Mouse (Mus musculus) limb, embryonic 12.5 days (tissue): Measurements from ENCODE around the gene Gm4952. TPM values are rescaled to one million over a fixed set of nuclear protein-coding genes. Genes with fewer than 3 reads are reported as not detected.
"Not testable (repeated sequence)": the region's sequence is repeated elsewhere in the genome, so short reads cannot be mapped to it uniquely, and the experiment has no call there.

ENCODE experiments used
- ATAC-seq: fragments of 200-750 bp; cut with Nextera tagmentation; 2 replicates; pipeline ENCODE4 v1.8.0; 2017; ENCODE audit warnings: low read depth, moderate TSS enrichment; ENCODE audit not compliant: insufficient number of reproducible peaks, insufficient read depth, low FRiP score, low TSS enrichment
- H3K27ac ChIP-seq: fragments of 300-500 bp; sonication (generic); 2 replicates; pipeline ENCODE4 v1.5.1; 2016; ENCODE audit warnings: mild to moderate bottlenecking, moderate library complexity
- H3K27me3 ChIP-seq: fragments of 300-500 bp; sonication (generic); 2 replicates; pipeline ENCODE4 v1.6.1; 2016; ENCODE audit warnings: mild to moderate bottlenecking, moderate library complexity
- H3K36me3 ChIP-seq: fragments of 300-500 bp; sonication (generic); 2 replicates; pipeline ENCODE4 v1.6.1; 2016; ENCODE audit warnings: mild to moderate bottlenecking, moderate library complexity
- H3K4me1 ChIP-seq: fragments of 300-500 bp; sonication (generic); replicated peaks from 2 replicates; pipeline ENCODE4 v1.6.1; 2016
- H3K4me2 ChIP-seq: fragments of 300-500 bp; sonication (generic); 2 replicates; pipeline ENCODE4 v1.6.1; 2016; ENCODE audit warnings: mild to moderate bottlenecking, moderate library complexity
- H3K4me3 ChIP-seq: fragments of 300-500 bp; sonication (generic); replicated peaks from 2 replicates; pipeline ENCODE4 v1.5.1; 2016; ENCODE audit warnings: mild to moderate bottlenecking
- H3K9ac ChIP-seq: fragments of 300-500 bp; sonication (generic); replicated peaks from 2 replicates; pipeline ENCODE4 v1.6.1; 2016; ENCODE audit warnings: mild to moderate bottlenecking, moderate library complexity
- H3K9me3 ChIP-seq: fragments of 300-500 bp; sonication (generic); 2 replicates; pipeline ENCODE4 v1.6.1; 2016; ENCODE audit warnings: mild to moderate bottlenecking, moderate library complexity
- WGBS: fragments of 180-500 bp; shearing (Covaris S2); methylation state at CpG from one replicate; pipeline ENCODE4 v1.1.7; 2016; 5-methylcytosine and 5-hydroxymethylcytosine counted together
- polyA plus RNA-seq: library from polyadenylated mRNA; unstranded; fragments of >200 nt; fragmentation: Nextera tagmentation; extraction: Ambion mirVana; gene quantifications from 2 replicates; pipeline ENCODE4 v1.2.1, GENCODE M21; 2016

The Gm4952 gene
- polyA plus RNA-seq, 1 experiment from 2014 or later, result not detected

GRCm38 (mm10) chr19:12600684-12601480, 1.1 kb downstream of the Gm4952 start:
- Histone ChIP-seq H3K36me3 (no peaks in the 10 kb centered on the region), H3K9ac (no peak overlapping the region), H3K4me2 (no peak overlapping the region), H3K4me3 (no peak overlapping the region), H3K27me3 (peaks cover 15% of the 10 kb centered on the region), H3K27ac (no peak overlapping the region), H3K4me1 (peaks cover 6% of the 10 kb centered on the region; the same call in 1 of the 2 replicates), H3K9me3 (no peaks in the 10 kb centered on the region)
- no peak for ATAC-seq
- WGBS, result 54% methylated on average over 2 of the region's 2 CpGs

- Histone ChIP-seq H3K4me1 (no peaks in the 10 kb centered on the region), H3K27ac (no peak overlapping the region), H3K36me3 (no peaks in the 10 kb centered on the region), H3K4me2 (no peak overlapping the region), H3K27me3 (no peaks in the 10 kb centered on the region), H3K9me3 (no peaks in the 10 kb centered on the region), H3K9ac (no peak overlapping the region), H3K4me3 (no peak overlapping the region)
- ATAC-seq, result no peak
Observed at GRCm38 (mm10) chr19:12608336-12608735, 8.6 kb downstream of the Gm4952 start.

- Histone ChIP-seq H3K27me3 (no peaks in the 10 kb centered on the region), H3K4me2 (no peak overlapping the region), H3K4me1 (no peaks in the 10 kb centered on the region), H3K4me3 (no peak overlapping the region), H3K27ac (no peak overlapping the region), H3K36me3 (no peaks in the 10 kb centered on the region), H3K9ac (no peak overlapping the region), H3K9me3 (no peaks in the 10 kb centered on the region)
- no peak for ATAC-seq
- 77% methylated on average over 1 of the region's 1 CpGs for WGBS
Observed at GRCm38 (mm10) chr19:12613646-12614045, 13.9 kb downstream of the Gm4952 start.

GRCm38 (mm10) chr19:12633176-12633575, 33.4 kb downstream of the Gm4952 start, which contains the start of gene Glyat:
TSS of gene Glyat (plus strand) at chr19:12633308.
- Histone ChIP-seq H3K9ac (no peak within 1 kb of the TSS), H3K4me2 (no peak within 1 kb of the TSS), H3K27me3 (no peaks in the 10 kb centered on the region), H3K27ac (no peak within 1 kb of the TSS), H3K4me3 (no peak within 1 kb of the TSS), H3K4me1 (no peaks in the 10 kb centered on the region), H3K9me3 (no peaks in the 10 kb centered on the region), H3K36me3 (no peaks in the 10 kb centered on the region)
- 80% methylated on average over 4 of the region's 4 CpGs for WGBS
- ATAC-seq, result no peak

- H3K4me1 ChIP-seq, result no peaks in the 10 kb centered on the region
- no peak overlapping the region for H3K4me3 ChIP-seq
- no peaks in the 10 kb centered on the region for H3K9me3 ChIP-seq
- H3K36me3 ChIP-seq, result no peaks in the 10 kb centered on the region
- no peak for ATAC-seq
- H3K27me3 ChIP-seq, result no peaks in the 10 kb centered on the region
- no peak overlapping the region for H3K4me2 ChIP-seq
- H3K9ac ChIP-seq, result no peak overlapping the region
- 83% methylated on average over 3 of the region's 3 CpGs for WGBS
- no peak overlapping the region for H3K27ac ChIP-seq
Observed at GRCm38 (mm10) chr19:12634259-12634658, 34.5 kb downstream of the Gm4952 start.

- Histone ChIP-seq H3K4me3 (no peak overlapping the region), H3K4me1 (no peaks in the 10 kb centered on the region), H3K9ac (no peak overlapping the region), H3K27me3 (no peaks in the 10 kb centered on the region), H3K4me2 (no peak overlapping the region), H3K9me3 (no peaks in the 10 kb centered on the region), H3K36me3 (no peaks in the 10 kb centered on the region), H3K27ac (no peak overlapping the region)
- ATAC-seq, result no peak
- 86% methylated on average over 4 of the region's 4 CpGs for WGBS
Observed at GRCm38 (mm10) chr19:12634963-12635362, 35.2 kb downstream of the Gm4952 start.

GRCm38 (mm10) chr19:12636863-12637262, 37.1 kb downstream of the Gm4952 start:
- WGBS, result 74% methylated on average over 3 of the region's 3 CpGs
- no peaks in the 10 kb centered on the region for H3K36me3 ChIP-seq

GRCm38 (mm10) chr19:12638049-12638448, 38.3 kb downstream of the Gm4952 start:
- WGBS, result 69% methylated on average over 1 of the region's 1 CpGs
- Histone ChIP-seq H3K9ac (no peak overlapping the region), H3K4me3 (no peak overlapping the region)

More at GRCm38 (mm10) chr19:12636863-12637262, 37.1 kb downstream of the Gm4952 start:
- Histone ChIP-seq H3K27ac (no peak overlapping the region), H3K9ac (no peak overlapping the region), H3K4me2 (no peak overlapping the region), H3K4me3 (no peak overlapping the region), H3K4me1 (no peaks in the 10 kb centered on the region), H3K27me3 (no peaks in the 10 kb centered on the region), H3K9me3 (no peaks in the 10 kb centered on the region)
- no peak for ATAC-seq

GRCm38 (mm10) chr19:12649511-12649910, 49.7 kb downstream of the Gm4952 start:
- Histone ChIP-seq H3K36me3 (no peaks in the 10 kb centered on the region), H3K9me3 (no peaks in the 10 kb centered on the region), H3K4me1 (no peaks in the 10 kb centered on the region), H3K9ac (no peak overlapping the region), H3K4me2 (no peak overlapping the region), H3K27ac (no peak overlapping the region), H3K4me3 (no peak overlapping the region), H3K27me3 (no peaks in the 10 kb centered on the region)
- no peak for ATAC-seq

More at GRCm38 (mm10) chr19:12638049-12638448, 38.3 kb downstream of the Gm4952 start:
- no peak overlapping the region for H3K27ac ChIP-seq
- no peak overlapping the region for H3K4me2 ChIP-seq
- no peaks in the 10 kb centered on the region for H3K36me3 ChIP-seq
- no peaks in the 10 kb centered on the region for H3K9me3 ChIP-seq
- H3K4me1 ChIP-seq, result no peaks in the 10 kb centered on the region
- ATAC-seq, result no peak
- H3K27me3 ChIP-seq, result no peaks in the 10 kb centered on the region

GRCm38 (mm10) chr19:12666156-12666555, 66.4 kb downstream of the Gm4952 start:
- Histone ChIP-seq H3K9ac (no peak overlapping the region), H3K4me1 (no peaks in the 10 kb centered on the region), H3K27ac (no peak overlapping the region), H3K9me3 (peaks cover 10% of the 10 kb centered on the region; the same call in 1 of the 2 replicates), H3K4me3 (no peak overlapping the region), H3K4me2 (no peak overlapping the region), H3K27me3 (no peaks in the 10 kb centered on the region), H3K36me3 (no peaks in the 10 kb centered on the region)
- 79% methylated on average over 1 of the region's 1 CpGs for WGBS
- ATAC-seq, result no peak

- not testable (repeated sequence) for H3K4me1 ChIP-seq, H3K27ac ChIP-seq, H3K27me3 ChIP-seq, H3K36me3 ChIP-seq, H3K9me3 ChIP-seq, H3K4me2 ChIP-seq, H3K9ac ChIP-seq, ATAC-seq, H3K4me3 ChIP-seq
- 85% methylated on average over 3 of the region's 3 CpGs for WGBS
Observed at GRCm38 (mm10) chr19:12668601-12669000, 68.8 kb downstream of the Gm4952 start.

GRCm38 (mm10) chr19:12670139-12670538, 70.4 kb downstream of the Gm4952 start, which contains the start of gene Olfr1442:
TSS of gene Olfr1442 (plus strand) at chr19:12670439.
- Histone ChIP-seq H3K27me3 (no peaks in the 10 kb centered on the region), H3K4me2 (no peak within 1 kb of the TSS)

More at GRCm38 (mm10) chr19:12670139-12670538, 70.4 kb downstream of the Gm4952 start, which contains the start of gene Olfr1442:
- ATAC-seq, result no peak
- Histone ChIP-seq H3K36me3 (no peaks in the 10 kb centered on the region), H3K27ac (no peak within 1 kb of the TSS), H3K9ac (no peak within 1 kb of the TSS), H3K9me3 (no peaks in the 10 kb centered on the region), H3K4me3 (no peak within 1 kb of the TSS), H3K4me1 (no peaks in the 10 kb centered on the region)
